Mouse (Mus musculus): ENCODE measurements around the gene Fundc2. TPM values are rescaled to one million over a fixed set of nuclear protein-coding genes. Genes with fewer than 3 reads are reported as not detected.

Gene Fundc2
- polyA plus RNA-seq, 1 experiment from 2014 or later: 77.7 TPM

Other genes starting within 250 kb of the Fundc2 start
- gene Smim9, start 218.6 kb upstream of the Fundc2 start, polyA plus RNA-seq (2015; fragmentation: Nextera tagmentation; extraction: Ambion mirVana): not detected in 2 replicates
- 1.6 and 2.3 TPM in 2 replicates for gene F8, start 216 bp downstream of the Fundc2 start, polyA plus RNA-seq (2015; fragmentation: Nextera tagmentation; extraction: Ambion mirVana)
- gene Cmc4, start 34.2 kb downstream of the Fundc2 start, polyA plus RNA-seq (2015; fragmentation: Nextera tagmentation; extraction: Ambion mirVana): 17.2 and 18.3 TPM in 2 replicates
- gene Mtcp1, start 34.2 kb downstream of the Fundc2 start, polyA plus RNA-seq (2015; fragmentation: Nextera tagmentation; extraction: Ambion mirVana): 5.3 and 5.4 TPM in 2 replicates
- 45.9 and 57.7 TPM in 2 replicates for gene Brcc3, start 34.2 kb downstream of the Fundc2 start, polyA plus RNA-seq (2015; fragmentation: Nextera tagmentation; extraction: Ambion mirVana)
- 157 and 181 TPM in 2 replicates for gene Vbp1, start 131.9 kb downstream of the Fundc2 start, polyA plus RNA-seq (2015; fragmentation: Nextera tagmentation; extraction: Ambion mirVana)
- gene Rab39b, start 195.8 kb downstream of the Fundc2 start, polyA plus RNA-seq (2015; fragmentation: Nextera tagmentation; extraction: Ambion mirVana): 0.40 and 0.41 TPM in 2 replicates

Measured in heart, embryonic 13.5 days (tissue).